Mouse (Mus musculus): ENCODE measurements at regions not wholly inside any gene's neighbourhood (a gene's known extent, or its start where the extent isn't known, plus 50 kb on each side); places are given as distances from the start of the nearest gene placed in this dataset.

DNA sequence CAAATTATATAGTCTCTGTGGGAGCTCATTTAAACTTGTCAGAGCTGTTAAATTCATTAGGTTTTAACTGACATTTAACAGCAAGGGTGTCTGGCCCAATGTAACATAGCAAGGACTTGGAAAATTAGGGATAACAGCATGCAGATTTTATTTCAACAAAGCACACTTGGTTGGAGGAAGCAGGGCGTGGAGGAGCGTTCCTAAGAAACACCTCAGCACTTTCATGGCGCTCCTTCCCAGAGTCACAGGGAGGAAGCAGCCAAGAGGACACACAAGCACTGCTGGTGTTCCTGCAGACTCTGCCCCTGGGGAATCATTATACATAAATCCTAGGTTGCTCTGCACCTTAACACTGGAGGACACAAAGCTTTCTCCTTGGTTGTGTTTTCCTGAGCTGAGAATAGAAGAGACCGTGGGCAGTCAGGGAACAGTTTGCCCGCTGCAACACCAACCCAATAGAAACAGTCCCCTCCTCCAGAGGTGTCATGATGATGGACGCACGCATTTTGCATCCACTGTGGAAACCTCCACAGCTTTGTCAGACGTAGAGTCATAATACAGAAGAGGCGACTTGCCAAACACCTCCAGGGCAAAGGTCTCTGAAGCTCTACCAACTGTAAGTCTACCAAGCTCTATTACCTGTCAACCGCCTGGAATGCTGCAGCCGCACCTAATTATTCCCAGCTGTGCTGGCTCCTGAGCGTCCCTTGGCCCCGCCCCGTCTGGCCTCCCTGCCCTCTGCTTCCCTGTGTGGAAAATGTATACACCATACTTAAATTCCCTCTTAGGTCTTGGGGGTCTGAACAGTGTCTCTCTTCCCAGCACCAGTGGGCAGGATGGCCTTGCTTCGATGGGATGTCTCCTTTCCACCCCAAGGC, 131.3 kb downstream of the Spata18 start:
- TF ChIP-seq CTCF (IDR thresholded peaks at IDR 0.05; ENCODE audit: extremely low read depth, insufficient read depth, low read length) (no peak), POLR2A (IDR thresholded peaks at IDR 0.05; ENCODE audit: extremely low read depth, insufficient read depth, low read length) (no peak)
